Mouse (Mus musculus): ENCODE data around the gene Camta1. TPM values are rescaled to one million over a fixed set of nuclear protein-coding genes. Genes with fewer than 3 reads are reported as not detected.

Camta1 gene
- polyA plus RNA-seq, 1 experiment from 2014 or later = 115 TPM

DNA sequence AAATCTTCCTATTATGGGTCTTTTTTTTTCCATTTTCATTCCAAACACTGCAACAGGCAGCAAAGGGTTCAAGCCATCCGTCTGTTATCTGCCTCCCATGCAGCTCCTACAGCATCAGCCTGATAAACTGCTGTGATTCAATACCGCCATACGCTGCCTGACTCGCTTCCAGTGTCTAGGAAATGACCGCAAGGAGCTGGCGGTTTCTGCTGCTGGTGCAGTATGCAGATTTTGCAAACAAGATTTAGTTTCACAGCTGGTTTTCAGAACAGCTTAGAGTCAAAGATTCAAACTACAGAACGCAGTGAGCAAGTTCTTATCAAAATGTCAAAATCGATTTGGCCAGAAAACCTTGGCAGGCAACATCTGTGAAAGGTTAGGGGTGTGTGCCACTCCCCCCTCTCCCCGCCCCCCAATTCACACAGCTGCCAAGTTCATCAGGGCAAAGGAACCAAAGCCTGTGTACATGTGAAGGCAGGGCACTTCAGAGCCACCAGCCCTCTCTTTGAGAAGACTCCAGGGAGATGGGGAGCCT, 325.7 kb downstream of the Camta1 start:
- H3K36me3 ChIP-seq (ENCODE audit: insufficient read depth, low read length) = no peaks in the 10 kb centered on the region
- DNase-seq (ENCODE audit: low spot score) (peak; percentile 37), ATAC-seq (replicated peaks; ENCODE audit: low FRiP score, low read depth) (no peak)
- H3K4me3 ChIP-seq (replicated peaks; ENCODE audit: low read depth, low read length) = no peak overlapping the region
- no peaks in the 10 kb centered on the region for H3K27me3 ChIP-seq (ENCODE audit: insufficient read depth, low read length)
- WGBS = 33% methylated on average over 9 of the region's 9 CpGs
- H3K4me1 ChIP-seq (replicated peaks; ENCODE audit: insufficient read depth, low read length) = no peaks in the 10 kb centered on the region
- H3K9me3 ChIP-seq (replicated peaks; ENCODE audit: low read length) = no peaks in the 10 kb centered on the region
- no peak overlapping the region for H3K9ac ChIP-seq (ENCODE audit: low read depth, low read length)
- H3K27ac ChIP-seq = no peak overlapping the region
- TF ChIP-seq CTCF (IDR thresholded peaks at IDR 0.05; ENCODE audit: low read depth) = no peak
- H3K4me2 ChIP-seq (ENCODE audit: low read length) = no peak overlapping the region

DNA sequence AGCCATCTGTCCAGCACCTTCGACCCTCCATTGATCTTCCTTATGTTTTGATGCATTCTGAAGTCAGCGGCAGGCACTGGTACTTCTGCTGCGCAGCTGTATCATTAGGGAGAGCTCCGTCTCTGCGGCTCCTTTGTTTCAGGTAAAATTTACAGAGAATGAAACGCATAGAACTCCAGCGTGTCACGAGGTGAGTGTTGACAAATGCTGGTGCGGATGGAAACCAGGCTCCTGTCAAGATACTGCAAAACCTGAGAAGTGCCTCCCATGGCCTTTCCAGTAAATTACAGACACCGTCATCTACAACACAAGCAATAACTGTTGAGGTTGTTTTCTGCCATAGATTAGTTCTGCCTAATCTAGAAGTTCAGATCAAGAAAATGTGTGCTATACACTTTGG, 328.2 kb downstream of the Camta1 start:
- DNase-seq (ENCODE audit: low spot score) (no peak), ATAC-seq (replicated peaks; ENCODE audit: low FRiP score, low read depth) (no peak)
- Histone ChIP-seq H3K4me1 (replicated peaks; ENCODE audit: insufficient read depth, low read length) (no peaks in the 10 kb centered on the region), H3K36me3 (ENCODE audit: insufficient read depth, low read length) (no peaks in the 10 kb centered on the region), H3K27me3 (ENCODE audit: insufficient read depth, low read length) (no peaks in the 10 kb centered on the region), H3K9me3 (replicated peaks; ENCODE audit: low read length) (no peaks in the 10 kb centered on the region), H3K9ac (ENCODE audit: low read depth, low read length) (no peak overlapping the region), H3K4me2 (ENCODE audit: low read length) (no peak overlapping the region), H3K27ac (no peak overlapping the region), H3K4me3 (replicated peaks; ENCODE audit: low read depth, low read length) (no peak overlapping the region)
- no peak for TF ChIP-seq CTCF (IDR thresholded peaks at IDR 0.05; ENCODE audit: low read depth)
- 68% methylated on average over 10 of the region's 10 CpGs for WGBS

DNA sequence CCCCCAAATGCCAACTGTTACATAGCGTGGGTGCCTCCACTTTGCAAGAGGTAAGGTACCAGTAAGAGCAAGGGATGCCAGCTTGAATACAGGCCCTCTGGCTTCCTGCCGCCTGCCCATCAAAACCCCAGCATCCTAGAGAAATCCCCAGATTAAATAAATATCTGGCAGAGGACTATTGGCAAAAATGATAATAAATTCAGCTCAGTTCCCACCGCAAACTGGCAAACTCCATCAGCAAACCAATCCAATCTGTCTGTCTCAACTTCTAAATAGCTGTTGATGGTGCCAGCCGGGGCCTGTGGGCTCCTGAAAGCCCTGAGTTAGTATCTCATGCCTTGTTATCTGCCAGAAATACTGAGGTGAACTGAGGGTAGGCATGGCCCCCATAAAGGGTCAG, 333.2 kb downstream of the Camta1 start:
- Histone ChIP-seq H3K9ac (ENCODE audit: low read depth, low read length) (no peak overlapping the region), H3K36me3 (ENCODE audit: insufficient read depth, low read length) (no peaks in the 10 kb centered on the region), H3K9me3 (replicated peaks; ENCODE audit: low read length) (no peaks in the 10 kb centered on the region), H3K4me1 (replicated peaks; ENCODE audit: insufficient read depth, low read length) (no peaks in the 10 kb centered on the region), H3K27me3 (ENCODE audit: insufficient read depth, low read length) (no peaks in the 10 kb centered on the region), H3K4me2 (ENCODE audit: low read length) (no peak overlapping the region), H3K4me3 (replicated peaks; ENCODE audit: low read depth, low read length) (no peak overlapping the region), H3K27ac (no peak overlapping the region)
- DNase-seq (ENCODE audit: low spot score) = no peak
- 94% methylated on average over 4 of the region's 4 CpGs for WGBS
- no peak for ATAC-seq (replicated peaks; ENCODE audit: low FRiP score, low read depth)
- no peak for TF ChIP-seq CTCF (IDR thresholded peaks at IDR 0.05; ENCODE audit: low read depth)

DNA sequence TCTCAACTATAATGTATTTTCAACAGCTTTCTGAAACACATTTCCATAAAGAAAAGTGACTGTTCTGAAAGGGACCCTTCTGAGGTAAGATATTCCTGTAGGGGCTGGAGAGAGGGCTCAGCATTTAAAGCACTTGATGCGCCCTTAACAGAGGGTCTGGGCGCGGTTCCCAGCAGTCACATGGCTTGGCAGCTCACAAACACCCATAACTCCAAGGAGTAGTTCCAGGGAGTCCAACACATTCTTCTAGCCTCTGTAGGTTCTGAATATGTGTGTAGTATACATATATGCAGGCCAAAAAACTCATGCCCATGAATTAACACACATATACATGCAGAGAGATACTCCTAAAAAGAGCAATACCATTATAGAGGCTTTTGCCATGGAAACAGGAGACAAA, 333.9 kb downstream of the Camta1 start:
- ATAC-seq (replicated peaks; ENCODE audit: low FRiP score, low read depth) = no peak
- Histone ChIP-seq H3K4me3 (replicated peaks; ENCODE audit: low read depth, low read length) (no peak overlapping the region), H3K4me2 (ENCODE audit: low read length) (no peak overlapping the region), H3K36me3 (ENCODE audit: insufficient read depth, low read length) (no peaks in the 10 kb centered on the region), H3K27me3 (ENCODE audit: insufficient read depth, low read length) (no peaks in the 10 kb centered on the region), H3K9ac (ENCODE audit: low read depth, low read length) (no peak overlapping the region), H3K4me1 (replicated peaks; ENCODE audit: insufficient read depth, low read length) (no peaks in the 10 kb centered on the region), H3K9me3 (replicated peaks; ENCODE audit: low read length) (no peaks in the 10 kb centered on the region), H3K27ac (no peak overlapping the region)
- no peak for TF ChIP-seq CTCF (IDR thresholded peaks at IDR 0.05; ENCODE audit: low read depth)
- no peak for DNase-seq (ENCODE audit: low spot score)
- WGBS = 88% methylated on average over 3 of the region's 3 CpGs

DNA sequence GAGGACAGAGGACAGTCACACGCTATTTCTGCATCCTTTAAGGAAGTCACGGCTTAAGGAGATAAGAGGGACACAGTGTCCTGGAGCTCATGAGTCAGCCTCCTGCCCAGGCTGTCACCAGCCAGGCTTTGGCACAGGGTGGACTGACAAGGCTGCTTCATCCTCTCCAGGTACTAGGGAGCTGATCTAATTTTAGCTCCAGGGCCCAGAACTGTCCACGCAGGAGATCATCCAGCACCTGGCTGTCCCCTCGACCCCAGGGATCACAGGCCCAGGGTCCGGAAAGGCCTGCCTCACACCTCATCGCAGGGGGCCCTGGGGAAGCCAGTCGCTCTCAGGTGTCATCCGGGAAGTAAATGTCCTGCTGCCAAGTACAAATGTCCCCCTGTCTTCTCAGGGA, 341.6 kb downstream of the Camta1 start:
- 28% methylated on average over 8 of the region's 8 CpGs for WGBS
- no peak overlapping the region for H3K27ac ChIP-seq

DNA sequence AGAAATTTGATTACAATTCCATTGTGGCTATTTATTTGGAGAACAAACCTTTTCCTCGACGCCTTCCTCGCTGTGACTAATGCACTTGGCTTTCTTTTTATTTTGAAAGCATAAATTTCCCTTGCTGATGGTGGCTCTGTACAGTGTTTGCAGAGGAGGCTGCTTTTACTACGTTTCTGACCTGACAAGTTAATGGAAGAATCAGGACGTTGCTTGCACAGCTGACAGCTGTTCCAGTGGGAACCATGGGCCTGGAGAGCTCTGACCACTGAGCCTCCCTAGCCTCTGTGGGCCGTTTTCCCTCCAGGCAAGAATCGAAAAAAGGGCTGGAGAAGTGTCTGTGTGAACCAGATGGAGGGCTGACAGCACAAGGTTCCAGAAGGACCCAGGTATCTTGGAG, 342.7 kb downstream of the Camta1 start:
- WGBS = 26% methylated on average over 7 of the region's 7 CpGs

More for the DNA sequence above, 341.6 kb downstream of the Camta1 start:
- Histone ChIP-seq H3K4me2 (ENCODE audit: low read length) (no peak overlapping the region), H3K36me3 (ENCODE audit: insufficient read depth, low read length) (no peaks in the 10 kb centered on the region), H3K9ac (ENCODE audit: low read depth, low read length) (no peak overlapping the region), H3K9me3 (replicated peaks; ENCODE audit: low read length) (no peaks in the 10 kb centered on the region), H3K27me3 (ENCODE audit: insufficient read depth, low read length) (no peaks in the 10 kb centered on the region), H3K4me1 (replicated peaks; ENCODE audit: insufficient read depth, low read length) (no peaks in the 10 kb centered on the region; the same call in 1 of the 2 replicates), H3K4me3 (replicated peaks; ENCODE audit: low read depth, low read length) (no peak overlapping the region)
- ATAC-seq (replicated peaks; ENCODE audit: low FRiP score, low read depth) (no peak), DNase-seq (ENCODE audit: low spot score) (no peak)
- no peak for TF ChIP-seq CTCF (IDR thresholded peaks at IDR 0.05; ENCODE audit: low read depth)

More for the DNA sequence above, 342.7 kb downstream of the Camta1 start:
- ATAC-seq (replicated peaks; ENCODE audit: low FRiP score, low read depth) (no peak), DNase-seq (ENCODE audit: low spot score) (peak; percentile 83)
- H3K36me3 ChIP-seq (ENCODE audit: insufficient read depth, low read length) = no peaks in the 10 kb centered on the region
- no peak overlapping the region for H3K27ac ChIP-seq
- H3K4me1 ChIP-seq (replicated peaks; ENCODE audit: insufficient read depth, low read length) = no peaks in the 10 kb centered on the region; the same call in 1 of the 2 replicates
- no peak overlapping the region for H3K4me3 ChIP-seq (replicated peaks; ENCODE audit: low read depth, low read length)
- no peaks in the 10 kb centered on the region for H3K27me3 ChIP-seq (ENCODE audit: insufficient read depth, low read length)
- no peak overlapping the region for H3K4me2 ChIP-seq (ENCODE audit: low read length)
- no peak for TF ChIP-seq CTCF (IDR thresholded peaks at IDR 0.05; ENCODE audit: low read depth)
- no peaks in the 10 kb centered on the region for H3K9me3 ChIP-seq (replicated peaks; ENCODE audit: low read length)
- no peak overlapping the region for H3K9ac ChIP-seq (ENCODE audit: low read depth, low read length)
